Mouse (Mus musculus) embryonic facial prominence, embryonic 10.5 days (tissue): ENCODE measurements around the gene Kpna3. TPM values are rescaled to one million over a fixed set of nuclear protein-coding genes. Genes with fewer than 3 reads are reported as not detected.

Experiments used
- DNase-seq: peaks from one replicate; pipeline ENCODE4 v3.0.0-alpha.2; 2017; ENCODE audit warnings: low spot score
- H3K27ac ChIP-seq: fragments of 300-500 bp; sonication (generic); replicated peaks from 2 replicates; pipeline ENCODE4 v1.5.1; 2016; ENCODE audit warnings: mild to moderate bottlenecking
- H3K27me3 ChIP-seq: fragments of 300-500 bp; sonication (generic); replicated peaks from 2 replicates; pipeline ENCODE4 v1.6.1; 2016; ENCODE audit warnings: low read depth, mild to moderate bottlenecking; ENCODE audit not compliant: poor library complexity, severe bottlenecking
- H3K36me3 ChIP-seq: fragments of 300-500 bp; sonication (generic); replicated peaks from 2 replicates; pipeline ENCODE4 v1.6.1; 2016; ENCODE audit warnings: mild to moderate bottlenecking, moderate library complexity
- H3K4me1 ChIP-seq: fragments of 300-500 bp; sonication (generic); 2 replicates; pipeline ENCODE4 v1.6.1; 2016
- H3K4me3 ChIP-seq: fragments of 300-500 bp; sonication (generic); 2 replicates; pipeline ENCODE4 v1.5.1; 2016; ENCODE audit warnings: mild to moderate bottlenecking, moderate library complexity
- H3K9me3 ChIP-seq: fragments of 300-500 bp; sonication (generic); 2 replicates; pipeline ENCODE4 v1.6.1; 2016; ENCODE audit warnings: mild to moderate bottlenecking
- WGBS: fragments of 180-500 bp; shearing (Covaris S2); methylation state at CpG from one replicate; pipeline ENCODE4 v1.1.7; 2016; 5-methylcytosine and 5-hydroxymethylcytosine counted together
- polyA plus RNA-seq: library from polyadenylated mRNA; unstranded; fragments of >200 nt; fragmentation: Nextera tagmentation; extraction: Ambion mirVana; gene quantifications from 2 replicates; pipeline ENCODE4 v1.2.1, GENCODE M21; 2016

Kpna3 gene
- polyA plus RNA-seq, 1 experiment from 2014 or later: 84.7 TPM

- DNase-seq: no peak
- H3K27me3 ChIP-seq: no peaks in the 10 kb centered on the region
- no peaks in the 10 kb centered on the region for H3K9me3 ChIP-seq
- H3K27ac ChIP-seq: no peak overlapping the region
- 94% methylated on average over 2 of the region's 2 CpGs for WGBS
- peaks cover 33% of the 10 kb centered on the region for H3K36me3 ChIP-seq
- no peak overlapping the region for H3K4me3 ChIP-seq
- H3K4me1 ChIP-seq: peaks cover 5% of the 10 kb centered on the region; the same call in 1 of the 2 replicates
Measured at GRCm38 (mm10) chr14:61425080-61425665, 14.5 kb downstream of the Kpna3 start.

DNA sequence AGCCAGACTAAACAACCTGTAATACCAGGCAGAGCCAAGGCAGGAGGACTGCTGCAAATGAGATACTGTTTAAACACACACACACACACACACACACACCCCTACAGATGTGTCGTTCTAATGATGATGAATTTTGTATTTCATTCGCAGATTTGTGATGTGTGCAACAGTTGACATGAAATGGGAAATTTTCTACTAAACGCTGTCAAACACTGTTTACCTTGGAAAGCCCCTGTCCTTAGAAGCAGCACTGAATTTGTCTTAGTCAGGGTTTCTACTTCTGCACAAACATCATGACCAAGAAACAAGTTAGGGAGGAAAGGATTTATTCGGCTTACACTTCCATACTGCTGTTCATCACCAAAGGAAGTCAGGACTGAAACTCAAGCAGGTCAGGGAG lies 24.0 kb downstream of the Kpna3 start:
- H3K4me1 ChIP-seq: peaks cover 15% of the 10 kb centered on the region
- DNase-seq: no peak
- H3K27me3 ChIP-seq: no peaks in the 10 kb centered on the region
- no peaks in the 10 kb centered on the region; the same call in 1 of the 2 replicates for H3K36me3 ChIP-seq
- no peak overlapping the region for H3K27ac ChIP-seq
- no peak overlapping the region for H3K4me3 ChIP-seq
- no peaks in the 10 kb centered on the region for H3K9me3 ChIP-seq
- WGBS: 77% methylated on average over 4 of the region's 4 CpGs

- Histone ChIP-seq H3K4me1 (peaks cover 19% of the 10 kb centered on the region), H3K36me3 (no peaks in the 10 kb centered on the region), H3K4me3 (no peak overlapping the region), H3K9me3 (no peaks in the 10 kb centered on the region), H3K27ac (no peak overlapping the region), H3K27me3 (no peaks in the 10 kb centered on the region)
- WGBS: 85% methylated on average over 5 of the region's 5 CpGs
- DNase-seq: no peak
Measured at GRCm38 (mm10) chr14:61415311-61415710, 24.4 kb downstream of the Kpna3 start.

GRCm38 (mm10) chr14:61414808-61415207 lies 24.9 kb downstream of the Kpna3 start:
- DNase-seq: no peak
- Histone ChIP-seq H3K4me3 (no peak overlapping the region), H3K27me3 (no peaks in the 10 kb centered on the region), H3K27ac (no peak overlapping the region), H3K36me3 (no peaks in the 10 kb centered on the region), H3K9me3 (no peaks in the 10 kb centered on the region), H3K4me1 (peaks cover 20% of the 10 kb centered on the region)
- WGBS: 45% methylated on average over 1 of the region's 1 CpGs

DNA sequence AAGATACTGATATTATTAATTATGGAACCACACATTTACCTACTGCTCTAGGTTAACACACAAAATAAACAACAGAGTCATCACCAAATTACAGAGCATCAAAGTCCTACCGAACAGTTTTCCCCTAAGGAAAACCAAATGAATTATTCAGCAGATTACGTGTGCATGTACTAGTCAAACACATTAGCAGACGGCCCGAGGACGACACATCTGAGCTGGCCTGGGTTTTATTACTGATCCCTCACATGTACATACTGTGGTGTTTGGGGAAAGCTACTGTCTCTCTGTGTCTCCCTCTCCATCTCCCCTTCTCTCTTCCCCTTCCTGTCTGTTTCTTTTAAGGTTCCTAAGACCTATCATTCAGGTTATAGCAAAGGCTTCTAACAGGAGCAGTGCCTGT lies 25.5 kb downstream of the Kpna3 start:
- Histone ChIP-seq H3K27me3 (no peaks in the 10 kb centered on the region), H3K4me3 (no peak overlapping the region), H3K4me1 (peaks cover 20% of the 10 kb centered on the region), H3K9me3 (no peaks in the 10 kb centered on the region), H3K27ac (no peak overlapping the region), H3K36me3 (no peaks in the 10 kb centered on the region)
- DNase-seq: no peak
- 70% methylated on average over 5 of the region's 5 CpGs for WGBS

DNA sequence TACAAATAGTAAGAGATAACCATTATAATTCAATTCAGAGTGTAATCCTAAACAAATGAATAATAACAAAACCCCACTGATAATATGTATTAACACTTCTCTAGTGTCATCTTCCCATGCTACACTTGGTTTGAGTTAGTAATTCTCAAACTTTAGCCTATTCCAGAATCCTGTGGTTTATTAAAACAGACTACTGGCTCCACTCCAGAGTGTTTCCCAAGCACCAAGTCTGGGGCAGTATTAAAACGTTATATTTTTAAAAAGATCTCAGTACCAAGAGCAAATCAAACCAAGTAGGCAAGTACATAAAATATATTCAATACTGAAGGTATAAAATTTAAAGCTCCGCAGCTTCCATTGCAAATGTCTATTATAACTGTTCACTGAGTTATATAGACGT lies 26.0 kb downstream of the Kpna3 start:
- Histone ChIP-seq H3K27me3 (no peaks in the 10 kb centered on the region), H3K4me3 (no peak overlapping the region), H3K4me1 (peaks cover 24% of the 10 kb centered on the region), H3K9me3 (no peaks in the 10 kb centered on the region), H3K27ac (no peak overlapping the region), H3K36me3 (no peaks in the 10 kb centered on the region)
- DNase-seq: no peak
- WGBS: 83% methylated on average over 3 of the region's 3 CpGs

- no peak for DNase-seq
- WGBS: 73% methylated on average over 2 of the region's 2 CpGs
- no peak overlapping the region for H3K4me3 ChIP-seq
Measured at GRCm38 (mm10) chr14:61410020-61410419, 29.7 kb downstream of the Kpna3 start.

GRCm38 (mm10) chr14:61407055-61407454 lies 32.6 kb downstream of the Kpna3 start:
- 89% methylated on average over 3 of the region's 3 CpGs for WGBS
- no peak overlapping the region for H3K4me3 ChIP-seq
- DNase-seq: no peak
- no peaks in the 10 kb centered on the region for H3K9me3 ChIP-seq
- H3K27ac ChIP-seq: no peak overlapping the region
- H3K36me3 ChIP-seq: peaks cover 6% of the 10 kb centered on the region
- H3K27me3 ChIP-seq: no peaks in the 10 kb centered on the region
- peaks cover 32% of the 10 kb centered on the region for H3K4me1 ChIP-seq

More at GRCm38 (mm10) chr14:61410020-61410419, 29.7 kb downstream of the Kpna3 start:
- Histone ChIP-seq H3K36me3 (no peaks in the 10 kb centered on the region; the same call in 1 of the 2 replicates), H3K27me3 (no peaks in the 10 kb centered on the region), H3K27ac (no peak overlapping the region), H3K4me1 (peaks cover 31% of the 10 kb centered on the region), H3K9me3 (no peaks in the 10 kb centered on the region)

GRCm38 (mm10) chr14:61405761-61406160 lies 33.9 kb downstream of the Kpna3 start:
- H3K4me1 ChIP-seq: peaks cover 30% of the 10 kb centered on the region
- H3K9me3 ChIP-seq: no peaks in the 10 kb centered on the region
- DNase-seq: no peak
- H3K27me3 ChIP-seq: no peaks in the 10 kb centered on the region
- H3K27ac ChIP-seq: no peak overlapping the region; the same call in 1 of the 2 replicates
- peaks cover 19% of the 10 kb centered on the region for H3K36me3 ChIP-seq
- H3K4me3 ChIP-seq: no peak overlapping the region

DNA sequence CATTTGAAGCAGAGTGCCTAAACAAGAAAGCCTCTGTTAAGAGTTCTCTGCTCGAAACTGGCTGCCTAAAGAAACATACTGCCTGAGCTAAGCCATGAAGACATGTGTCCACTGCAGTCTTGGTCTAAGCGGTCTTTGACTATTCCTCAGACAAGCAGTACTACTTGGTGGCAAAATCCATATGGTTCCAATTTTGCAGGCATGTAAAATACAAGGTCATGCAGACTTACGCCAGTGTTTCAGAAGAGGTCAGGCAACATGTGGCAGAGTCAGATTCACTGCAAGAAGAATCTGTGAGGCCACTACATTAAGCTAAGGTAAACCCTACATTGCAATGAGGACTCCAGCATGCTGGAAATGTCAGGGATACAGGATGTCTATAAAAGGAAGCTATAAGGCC lies 34.7 kb downstream of the Kpna3 start:
- DNase-seq: peak; percentile 29
- WGBS: 54% methylated on average over 3 of the region's 3 CpGs

GRCm38 (mm10) chr14:61394745-61395144 lies 44.9 kb downstream of the Kpna3 start:
- Histone ChIP-seq H3K9me3 (no peaks in the 10 kb centered on the region), H3K27ac (no peak overlapping the region), H3K36me3 (peaks cover 56% of the 10 kb centered on the region), H3K4me3 (no peak overlapping the region), H3K27me3 (no peaks in the 10 kb centered on the region), H3K4me1 (no peaks in the 10 kb centered on the region)
- no peak for DNase-seq
- WGBS: 86% methylated on average over 6 of the region's 6 CpGs

More for the DNA sequence above, 34.7 kb downstream of the Kpna3 start:
- Histone ChIP-seq H3K4me1 (peaks cover 25% of the 10 kb centered on the region), H3K9me3 (no peaks in the 10 kb centered on the region), H3K27ac (0 out of 2 replicates have a peak overlapping the region, but pooled peaks have one; percentile 0), H3K27me3 (no peaks in the 10 kb centered on the region), H3K36me3 (peaks cover 27% of the 10 kb centered on the region), H3K4me3 (no peak overlapping the region)

GRCm38 (mm10) chr14:61390586-61390985 lies 49.1 kb downstream of the Kpna3 start:
- no peak overlapping the region for H3K27ac ChIP-seq
- no peaks in the 10 kb centered on the region for H3K4me1 ChIP-seq
- H3K9me3 ChIP-seq: no peaks in the 10 kb centered on the region
- H3K4me3 ChIP-seq: no peak overlapping the region
- no peaks in the 10 kb centered on the region for H3K27me3 ChIP-seq
- no peak for DNase-seq
- peaks cover 61% of the 10 kb centered on the region for H3K36me3 ChIP-seq
- WGBS: 85% methylated on average over 3 of the region's 3 CpGs

DNA sequence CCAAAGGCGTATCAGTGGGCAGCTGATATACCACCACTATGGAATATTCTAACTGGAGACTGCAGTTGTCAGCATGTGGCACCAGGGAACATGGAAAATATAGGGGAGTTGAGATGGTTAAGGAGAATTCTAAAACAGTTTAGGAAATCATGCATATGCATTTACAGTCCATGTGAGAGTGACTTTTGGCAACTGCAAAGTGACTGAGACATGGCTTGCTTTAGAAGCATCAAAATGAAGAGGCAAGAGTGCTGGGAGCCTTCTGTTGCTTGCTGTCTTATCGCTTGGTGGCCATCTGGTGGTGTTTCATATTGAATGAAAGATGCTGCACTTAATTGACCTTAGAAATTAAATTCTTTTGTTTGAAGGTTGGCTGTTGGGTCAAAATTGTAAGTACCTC lies 72.4 kb downstream of the Kpna3 start:
- no peak overlapping the region for H3K4me3 ChIP-seq
- peaks cover 65% of the 10 kb centered on the region for H3K36me3 ChIP-seq
- DNase-seq: no peak
- H3K9me3 ChIP-seq: no peaks in the 10 kb centered on the region
- no peaks in the 10 kb centered on the region for H3K4me1 ChIP-seq
- 91% methylated on average over 2 of the region's 2 CpGs for WGBS
- H3K27me3 ChIP-seq: no peaks in the 10 kb centered on the region
- H3K27ac ChIP-seq: no peak overlapping the region
